Mouse (Mus musculus) embryonic facial prominence, embryonic 14.5 days (tissue): ENCODE results near the gene Hapln4. TPM values are rescaled to one million over a fixed set of nuclear protein-coding genes. Genes with fewer than 3 reads are reported as not detected.

Experiments
- ATAC-seq: fragments of 200-750 bp; cut with Nextera tagmentation; 2 replicates; pipeline ENCODE4 v1.8.0; 2017; ENCODE audit warnings: low read depth, moderate number of reproducible peaks, moderate TSS enrichment
- DNase-seq: peaks from one replicate; pipeline ENCODE4 v3.0.0-alpha.2; 2015; ENCODE audit warnings: low spot score
- H3K27ac ChIP-seq: fragments of 300-500 bp; sonication (generic); replicated peaks from 2 replicates; pipeline ENCODE4 v1.5.1; 2014; ENCODE audit warnings: low read depth, mild to moderate bottlenecking, low read length, moderate library complexity
- H3K27me3 ChIP-seq: fragments of 300-500 bp; sonication (generic); replicated peaks from 2 replicates; pipeline ENCODE4 v1.6.1; 2014; ENCODE audit warnings: low read length; ENCODE audit not compliant: control insufficient read depth, insufficient read depth
- H3K36me3 ChIP-seq: fragments of 300-500 bp; sonication (generic); 2 replicates; pipeline ENCODE4 v1.6.1; 2014; ENCODE audit warnings: low read length, mixed read lengths; ENCODE audit not compliant: control insufficient read depth, insufficient read depth
- H3K4me1 ChIP-seq: fragments of 300-500 bp; sonication (generic); 2 replicates; pipeline ENCODE4 v1.6.1; 2014; ENCODE audit warnings: antibody characterized with exemption, low read length; ENCODE audit not compliant: control insufficient read depth, insufficient read depth
- H3K4me2 ChIP-seq: fragments of 300-500 bp; sonication (generic); 2 replicates; pipeline ENCODE4 v1.6.1; 2014; ENCODE audit warnings: low read depth, mild to moderate bottlenecking, low read length, moderate library complexity, mixed read lengths
- H3K4me3 ChIP-seq: fragments of 300-500 bp; sonication (generic); 2 replicates; pipeline ENCODE4 v1.5.1; 2014; ENCODE audit warnings: low read depth, mild to moderate bottlenecking, low read length
- H3K9ac ChIP-seq: fragments of 300-500 bp; sonication (generic); 2 replicates; pipeline ENCODE4 v1.6.1; 2014; ENCODE audit warnings: low read depth, mild to moderate bottlenecking, low read length, moderate library complexity, mixed read lengths
- H3K9me3 ChIP-seq: fragments of 300-500 bp; sonication (generic); 2 replicates; pipeline ENCODE4 v1.6.1; 2016; ENCODE audit warnings: low read length; ENCODE audit not compliant: control insufficient read depth
- WGBS: fragments of 180-500 bp; shearing (Covaris S2); extraction: QIAGEN DNeasy Blood & Tissue Kit; methylation state at CpG from one replicate; pipeline ENCODE4 v1.1.7; 2014; 5-methylcytosine and 5-hydroxymethylcytosine counted together
- microRNA-seq: library from miRNA; unstranded; fragments of <30 nt; microRNA quantifications from one replicate; pipeline ENCODE4, GENCODE M21; 2016; ENCODE audit warnings: borderline number of aligned reads
- polyA plus RNA-seq: library from polyadenylated mRNA; unstranded; fragments of >200 nt; fragmentation: Nextera tagmentation; extraction: Ambion mirVana; gene quantifications from 2 replicates; pipeline ENCODE4 v1.2.1, GENCODE M21; 2014

Gene Hapln4
- polyA plus RNA-seq, 1 experiment from 2014 or later, result 0.53 TPM

GRCm38 (mm10) chr8:70137890-70138289, 54.6 kb downstream of the Hapln4 start:
- no peak overlapping the region for H3K27ac ChIP-seq
- 90% methylated on average over 4 of the region's 4 CpGs for WGBS

GRCm38 (mm10) chr8:70139026-70139857, 56.0 kb downstream of the Hapln4 start, which contains the start of the genes Rfxank, Borcs8 and Mef2b:
Gene Rfxank (minus strand): TSS chr8:70139154.
Gene Borcs8 (plus strand): TSS chr8:70139499.
Gene Mef2b (plus strand): TSS chr8:70139711.
- Histone ChIP-seq H3K27ac (peak within 1 kb of the TSS; percentile 72), H3K4me2 (peak within 1 kb of the TSS; percentile 62), H3K9ac (peak within 1 kb of the TSS; percentile 72), H3K4me1 (peaks cover 12% of the 10 kb centered on the region), H3K36me3 (peaks cover 43% of the 10 kb centered on the region), H3K27me3 (no peaks in the 10 kb centered on the region), H3K4me3 (peak within 1 kb of the TSS; percentile 56), H3K9me3 (no peaks in the 10 kb centered on the region)
- under 1% methylated on average over 46 of the region's 46 CpGs for WGBS
- DNase-seq, result peak; percentile 100
- peak; percentile 98 for ATAC-seq

More at GRCm38 (mm10) chr8:70137890-70138289, 54.6 kb downstream of the Hapln4 start:
- DNase-seq, result no peak
- Histone ChIP-seq H3K4me2 (peak overlapping the region; percentile 62), H3K4me3 (peak overlapping the region; percentile 56), H3K4me1 (peaks cover 12% of the 10 kb centered on the region), H3K27me3 (no peaks in the 10 kb centered on the region), H3K9ac (peak overlapping the region; percentile 70), H3K9me3 (no peaks in the 10 kb centered on the region), H3K36me3 (peaks cover 51% of the 10 kb centered on the region)
- ATAC-seq, result no peak

- Histone ChIP-seq H3K4me1 (peaks cover 12% of the 10 kb centered on the region), H3K9ac (peak overlapping the region; percentile 72), H3K36me3 (peaks cover 43% of the 10 kb centered on the region), H3K4me2 (peak overlapping the region; percentile 62), H3K4me3 (peak overlapping the region; percentile 56), H3K9me3 (no peaks in the 10 kb centered on the region), H3K27me3 (no peaks in the 10 kb centered on the region), H3K27ac (peak overlapping the region; percentile 72)
- DNase-seq (no peak), ATAC-seq (no peak)
- WGBS, result 11% methylated on average over 9 of the region's 9 CpGs
These were observed 56.7 kb downstream of the Hapln4 start for GRCm38 (mm10) chr8:70139981-70140380.

Small RNA genes lying within 50 kb of the gene (microRNA-seq; reads per million reads assigned to microRNA genes)
- gene Mir7066, result not detected

Other genes with a start within 250 kb of the Hapln4 start
- gene Cilp2, start 195.8 kb upstream of the Hapln4 start, polyA plus RNA-seq, result 1.1 and 1.3 TPM in 2 replicates
- gene Tssk6, start 181.3 kb upstream of the Hapln4 start, polyA plus RNA-seq, result 2.5 and 3.1 TPM in 2 replicates
- gene Ndufa13, start 180.9 kb upstream of the Hapln4 start, polyA plus RNA-seq, result 185 and 201 TPM in 2 replicates
- 3.6 and 3.8 TPM in 2 replicates for gene Yjefn3, start 180.7 kb upstream of the Hapln4 start, polyA plus RNA-seq
- 49.4 and 50.4 TPM in 2 replicates for gene Gatad2a, start 87.1 kb upstream of the Hapln4 start, polyA plus RNA-seq
- gene Mau2, start 40.7 kb upstream of the Hapln4 start, polyA plus RNA-seq, result 45.8 and 49.1 TPM in 2 replicates
- gene Sugp1, start 40.6 kb upstream of the Hapln4 start, polyA plus RNA-seq, result 25.1 and 33.5 TPM in 2 replicates
- 0.47 and 1.1 TPM in 2 replicates for gene Tm6sf2, start 10.5 kb upstream of the Hapln4 start, polyA plus RNA-seq
- 1.1 and 1.2 TPM in 2 replicates for gene Ncan, start 37.4 kb downstream of the Hapln4 start, polyA plus RNA-seq
- 18.7 and 20.4 TPM in 2 replicates for gene Nr2c2ap, start 47.9 kb downstream of the Hapln4 start, polyA plus RNA-seq
- gene Rfxank, start 55.7 kb downstream of the Hapln4 start, polyA plus RNA-seq, result 13.0 and 17.1 TPM in 2 replicates
- gene Borcs8, start 56.0 kb downstream of the Hapln4 start, polyA plus RNA-seq, result 45.1 and 54.0 TPM in 2 replicates
- gene Mef2b, start 56.3 kb downstream of the Hapln4 start, polyA plus RNA-seq, result 4.9 and 5.1 TPM in 2 replicates
- gene Tmem161a, start 88.9 kb downstream of the Hapln4 start, polyA plus RNA-seq, result 46.4 and 55.2 TPM in 2 replicates
- 4.0 and 5.4 TPM in 2 replicates for gene Slc25a42, start 128.8 kb downstream of the Hapln4 start, polyA plus RNA-seq
- 27.1 and 32.7 TPM in 2 replicates for gene Sugp2, start 150.8 kb downstream of the Hapln4 start, polyA plus RNA-seq
- gene Armc6, start 151.0 kb downstream of the Hapln4 start, polyA plus RNA-seq, result 28.8 and 33.4 TPM in 2 replicates
- gene Homer3, start 199.4 kb downstream of the Hapln4 start, polyA plus RNA-seq, result 26.8 and 37.3 TPM in 2 replicates
- gene Ddx49, start 219.0 kb downstream of the Hapln4 start, polyA plus RNA-seq, result 47.4 and 49.2 TPM in 2 replicates
- gene Cope, start 219.1 kb downstream of the Hapln4 start, polyA plus RNA-seq, result 314 and 345 TPM in 2 replicates
- 10.0 and 10.7 TPM in 2 replicates for gene Cers1, start 232.3 kb downstream of the Hapln4 start, polyA plus RNA-seq
- 1.7 TPM in 1 of 2 replicates, not detected in the other for gene Gdf1, start 246.4 kb downstream of the Hapln4 start, polyA plus RNA-seq